Mouse (Mus musculus) cerebellum, adult 18-20 months (tissue): Measurements from ENCODE around the gene Tmem229a.

Source experiments
- DNase-seq, 2 experiments: peaks; one replicate each; pipeline ENCODE4 v3.0.0; 2021

Tmem229a gene

DNA sequence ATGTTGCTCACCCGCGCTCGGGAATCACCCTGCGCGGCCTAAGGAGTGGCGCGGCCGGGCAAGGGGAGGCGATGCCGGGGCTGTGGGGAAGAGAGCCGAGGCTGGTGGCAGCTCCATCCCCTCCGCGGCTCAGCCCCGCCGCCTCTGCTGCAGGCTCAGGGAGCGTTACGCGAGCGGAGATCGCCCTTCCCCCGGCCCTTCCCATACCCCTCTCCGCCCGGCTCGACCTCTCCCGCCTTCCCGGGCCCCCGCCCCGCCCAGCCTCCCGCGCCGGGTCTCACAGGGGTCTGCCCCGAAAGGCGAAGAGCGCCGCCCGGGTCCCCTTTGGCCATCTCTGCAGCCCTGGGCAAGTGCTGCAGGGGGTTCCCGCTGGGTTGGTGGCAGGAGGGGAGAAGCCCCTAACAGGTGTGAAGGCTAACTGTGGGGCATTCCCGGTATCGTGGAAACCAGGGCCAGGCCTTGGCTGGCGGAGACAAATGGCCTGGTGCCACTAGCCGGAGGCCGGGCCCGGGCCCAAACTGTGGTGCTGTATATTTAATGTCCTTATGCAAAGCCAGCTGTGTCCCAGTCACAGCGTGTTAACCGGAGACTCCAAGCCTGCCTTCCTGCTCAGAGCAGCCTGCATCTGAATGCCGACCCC lies at the start of gene Tmem229a:
Gene Tmem229a, minus strand, starts transcription at position 352 of the 640 bp plus-strand sequence.
- peak; percentile 70 to 81 for DNase-seq

GRCm38 (mm10) chr6:24993754-24994153 lies 37.7 kb upstream of the Tmem229a start:
- DNase-seq, result no peak

GRCm38 (mm10) chr6:24989836-24990235 lies 33.7 kb upstream of the Tmem229a start:
- no peak for DNase-seq

DNA sequence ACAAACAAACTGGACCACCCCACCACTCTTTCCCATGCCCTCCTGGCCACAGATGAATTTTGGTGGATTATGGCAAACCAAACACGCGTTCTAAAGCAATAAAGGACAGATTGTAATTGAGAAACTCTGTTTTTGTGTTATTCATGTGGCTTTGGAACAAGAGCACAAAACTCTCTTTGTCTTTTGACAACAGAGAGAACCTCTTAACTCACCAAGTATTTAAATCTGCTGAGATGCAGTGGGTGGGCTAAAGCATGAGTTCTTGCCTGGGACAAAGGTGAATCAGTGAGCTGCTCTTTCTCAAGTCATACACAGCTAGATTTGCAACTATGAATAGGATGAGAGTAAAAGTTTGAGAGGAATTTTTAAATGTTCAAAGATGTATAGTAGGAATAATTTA lies 20.1 kb upstream of the Tmem229a start:
- no peak for DNase-seq

GRCm38 (mm10) chr6:24968471-24969223 lies 12.6 kb upstream of the Tmem229a start:
- no peak for DNase-seq

DNA sequence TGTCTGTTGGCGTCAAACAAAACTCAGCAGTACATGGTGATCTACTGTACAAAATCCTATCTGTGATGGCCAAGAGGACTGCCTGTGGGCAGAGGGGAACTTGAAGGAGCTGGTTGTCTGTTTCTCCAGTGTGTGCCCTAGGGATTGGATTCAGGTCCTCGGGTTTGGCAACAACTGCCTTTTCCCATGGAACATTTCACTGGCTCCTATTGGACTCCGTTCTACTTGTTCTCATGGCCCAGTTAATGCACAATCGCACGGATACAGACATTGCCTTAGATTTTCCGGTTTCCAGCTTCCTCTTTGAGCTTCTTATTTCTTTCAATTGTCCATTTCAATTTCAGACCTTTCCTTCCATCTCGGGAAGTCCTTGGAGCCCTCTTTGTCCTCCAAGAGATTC lies 11.6 kb upstream of the Tmem229a start:
- no peak for DNase-seq

- DNase-seq, result no peak
These were observed 10.0 kb upstream of the Tmem229a start for GRCm38 (mm10) chr6:24966010-24966682.

DNA sequence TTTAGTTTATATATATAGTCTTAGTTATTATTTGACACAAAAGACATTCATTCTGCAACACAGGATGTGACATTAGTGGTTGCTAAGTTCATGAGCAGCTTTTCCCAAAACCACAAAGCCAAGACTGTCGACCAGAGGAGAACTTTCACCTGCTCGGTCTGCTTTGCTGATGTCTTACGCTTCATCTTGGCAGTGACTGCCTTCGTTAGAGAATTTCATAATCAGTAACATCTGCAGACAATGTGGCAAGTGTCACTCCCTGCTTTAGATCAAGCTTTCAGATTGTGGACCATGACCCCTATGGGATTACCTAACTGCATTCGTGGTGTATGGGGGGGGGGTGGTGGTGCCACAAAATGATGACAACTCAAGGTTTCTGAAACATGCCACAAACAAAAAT lies 7.7 kb upstream of the Tmem229a start:
- no peak for DNase-seq

DNA sequence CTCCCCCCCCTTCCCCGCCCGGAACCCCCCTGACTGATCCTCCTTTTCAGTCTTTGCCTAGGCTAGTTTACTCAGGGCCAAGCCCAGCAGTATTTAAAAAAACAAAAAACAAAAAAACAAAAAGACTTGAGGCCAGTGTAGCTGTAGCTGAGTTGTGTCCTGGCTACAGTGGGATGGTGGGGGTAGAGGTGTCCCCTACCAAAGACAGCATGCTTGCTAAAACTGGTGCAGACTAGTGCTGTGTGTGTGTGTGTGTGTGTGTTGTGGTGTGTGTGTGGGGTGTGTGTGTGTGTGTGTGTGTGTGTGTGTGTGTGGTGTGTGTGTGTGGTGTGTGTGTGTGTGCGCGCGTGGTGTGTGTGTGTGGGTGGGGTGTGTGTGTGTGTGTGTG lies 483 bp upstream of the Tmem229a start:
- no peak for DNase-seq

DNA sequence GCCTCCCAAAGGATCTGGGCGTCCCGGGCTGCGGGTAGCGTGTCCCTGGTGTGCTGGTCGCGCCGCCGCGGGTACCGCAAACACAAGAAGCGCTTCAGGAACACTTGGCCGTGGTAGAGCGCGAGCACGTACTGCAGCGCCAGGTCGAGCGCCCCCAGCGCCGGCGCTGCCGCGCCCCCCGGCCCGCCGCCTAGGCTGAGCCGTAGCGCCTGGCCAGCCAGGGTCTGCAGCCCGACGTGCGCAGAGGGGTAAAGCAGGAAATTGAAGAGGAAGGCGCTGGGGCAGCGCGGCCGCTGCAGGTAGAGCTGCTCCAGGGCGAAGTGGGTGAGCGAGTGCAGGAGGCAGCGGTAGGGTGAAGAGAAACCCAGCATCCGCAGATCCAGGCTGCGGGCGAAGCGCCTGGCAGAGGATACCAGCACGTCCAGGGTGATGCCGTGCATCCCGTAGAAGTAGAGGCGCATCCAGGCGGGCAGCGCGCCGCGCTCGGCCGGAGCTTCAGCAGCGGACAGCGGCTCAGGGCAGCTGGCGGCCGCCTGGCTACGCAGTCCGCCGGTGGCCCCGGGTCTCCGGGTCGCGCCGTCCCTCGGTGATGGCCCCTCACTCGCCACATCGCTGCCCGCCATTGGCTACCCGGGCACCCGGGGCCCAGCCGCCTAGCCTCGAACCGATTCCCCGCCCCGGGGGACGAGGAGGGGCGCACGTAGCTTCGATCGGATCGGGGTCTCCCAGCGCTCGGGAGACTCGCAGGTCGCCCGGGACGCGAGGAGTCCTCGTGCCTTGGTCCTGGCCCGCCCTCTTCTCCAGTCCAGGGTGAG lies 759 bp downstream of the Tmem229a start:
- DNase-seq, result peak; percentile 46 to 72

GRCm38 (mm10) chr6:24954126-24954525 lies 2.0 kb downstream of the Tmem229a start:
- no peak for DNase-seq

DNA sequence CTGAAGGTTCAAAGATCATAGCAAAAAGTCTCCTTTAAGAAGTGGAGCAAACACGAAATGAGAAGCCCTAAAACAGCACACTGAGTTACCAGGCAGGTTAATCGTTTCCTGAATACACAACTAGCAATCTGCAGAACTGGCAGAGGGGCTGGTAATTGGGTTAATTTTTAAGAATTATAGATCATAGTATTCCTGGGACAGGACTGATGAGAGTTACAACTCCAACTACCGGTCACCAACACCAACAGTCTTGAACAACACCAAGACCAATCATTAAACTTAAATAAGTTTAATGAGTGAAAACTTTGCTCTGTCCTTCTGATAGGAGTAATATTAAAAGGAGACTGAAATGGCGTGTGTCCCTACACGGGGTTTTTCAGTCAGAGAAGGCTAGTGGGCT lies 3.8 kb downstream of the Tmem229a start:
- no peak for DNase-seq

DNA sequence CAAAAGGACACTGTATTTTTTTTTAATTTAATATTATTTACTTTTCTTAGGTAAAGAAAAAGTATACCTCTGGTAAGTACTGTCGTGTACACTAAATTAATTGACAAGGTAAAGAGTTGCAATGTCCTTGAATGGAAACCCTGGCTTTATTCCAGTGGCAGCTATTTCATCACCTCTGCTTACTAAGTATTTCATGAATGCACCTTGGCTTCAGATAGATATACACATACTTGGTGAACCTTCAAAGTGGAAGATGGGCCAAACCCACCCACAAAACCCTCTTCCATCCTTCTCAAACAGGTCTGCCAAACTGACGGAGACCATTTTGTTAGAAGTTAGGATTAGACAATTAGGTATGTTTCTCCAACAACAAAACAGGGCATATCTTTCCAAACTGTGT lies 5.4 kb downstream of the Tmem229a start:
- no peak for DNase-seq

DNA sequence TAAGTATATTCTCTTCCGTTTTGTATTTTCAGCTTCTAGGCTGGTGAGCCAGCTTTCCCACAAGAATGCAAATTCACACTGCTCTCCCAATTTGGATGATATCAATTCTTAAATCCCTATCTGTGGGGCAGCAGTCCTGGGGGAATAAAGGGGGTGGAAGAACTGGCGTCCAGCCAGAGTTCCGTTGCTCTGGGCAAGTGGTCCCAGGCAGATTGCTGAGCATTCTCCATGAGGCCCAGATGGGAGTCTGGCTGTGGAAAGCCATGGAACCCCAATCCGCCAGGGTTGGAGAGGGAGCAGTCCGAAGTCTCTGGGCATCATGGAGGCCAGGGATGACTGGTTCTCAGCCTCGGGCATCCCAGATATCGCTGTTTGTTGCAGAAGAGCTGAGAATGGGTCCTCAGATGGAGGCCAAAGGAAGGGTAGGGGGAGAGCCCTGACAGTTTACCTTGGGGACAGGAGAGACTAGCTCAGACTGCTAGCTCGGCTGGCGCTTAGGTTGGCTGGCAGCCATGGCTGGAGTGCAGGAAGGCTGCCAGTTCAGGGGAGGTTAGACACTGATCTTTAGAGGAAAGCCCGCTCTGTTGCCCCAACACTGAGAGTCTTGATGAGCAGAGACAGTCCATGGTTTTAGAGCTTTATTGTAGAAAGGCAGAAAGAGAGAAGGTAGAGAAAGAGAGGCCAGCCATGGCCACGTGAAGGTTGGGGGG lies 30.9 kb downstream of the Tmem229a start:
- peak in 1 of 2 experiments; percentile 5 for DNase-seq

- no peak for DNase-seq
These were observed 42.5 kb downstream of the Tmem229a start for GRCm38 (mm10) chr6:24913591-24913990.

GRCm38 (mm10) chr6:24910728-24911105 lies 45.4 kb downstream of the Tmem229a start:
- DNase-seq, result no peak

DNA sequence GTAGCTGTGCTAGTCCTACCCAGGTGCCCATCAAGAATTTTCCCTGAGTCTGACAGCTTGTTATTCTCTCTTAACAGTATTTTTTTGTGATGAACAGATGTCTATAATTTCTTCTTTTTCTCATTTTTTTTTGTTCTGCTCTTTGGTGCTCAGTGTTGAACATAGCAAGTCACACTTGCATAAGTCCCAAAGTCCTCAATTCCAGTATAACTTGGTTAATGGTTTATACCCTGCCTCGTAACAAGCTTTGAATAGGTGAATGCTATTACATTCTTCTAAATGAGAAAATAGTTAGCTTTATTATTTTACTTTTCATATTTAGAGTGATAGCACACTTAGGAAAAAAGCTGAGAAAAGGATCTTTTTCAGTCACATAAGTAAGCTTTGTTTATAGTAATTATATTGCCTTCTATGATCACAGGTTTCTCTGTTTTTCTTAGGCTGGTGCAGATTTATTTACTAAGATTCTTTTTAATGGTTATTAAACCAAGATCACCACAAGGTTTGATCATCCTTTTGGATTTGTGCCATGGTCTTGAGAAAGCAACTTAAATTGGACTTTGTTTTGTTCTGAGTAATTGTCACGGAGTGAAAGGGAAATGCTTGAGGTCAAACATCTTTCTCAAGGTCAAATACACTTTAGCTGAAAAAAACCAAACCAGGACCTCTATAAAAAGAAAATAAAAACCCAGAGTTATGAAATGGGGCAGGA lies 45.9 kb downstream of the Tmem229a start:
- DNase-seq, result no peak

GRCm38 (mm10) chr6:24907824-24908223 lies 48.3 kb downstream of the Tmem229a start:
- no peak for DNase-seq

DNA sequence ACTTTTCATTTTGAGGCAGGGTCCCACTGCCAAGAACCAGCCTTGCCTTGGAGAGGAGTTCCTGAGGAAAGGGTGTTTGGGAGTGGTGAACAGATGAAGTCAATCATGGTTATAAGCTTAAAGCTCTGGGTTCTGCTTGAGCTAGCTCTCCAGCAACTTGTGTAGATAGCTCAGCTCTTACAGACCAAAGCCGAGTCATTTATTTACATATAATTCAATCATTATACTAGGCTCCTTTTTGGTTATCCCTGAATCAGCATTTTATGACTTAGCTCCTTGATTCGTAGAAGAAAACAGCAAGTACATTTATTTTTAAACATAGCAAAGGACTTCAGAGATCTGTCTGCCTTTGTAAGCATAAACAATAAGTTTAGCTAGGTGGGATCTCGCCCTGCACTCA lies 51.0 kb downstream of the Tmem229a start:
- no peak for DNase-seq
